Mouse (Mus musculus): Measurements from ENCODE around the gene Riok2. TPM values are rescaled to one million over a fixed set of nuclear protein-coding genes. Genes with fewer than 3 reads are reported as not detected.

Riok2 gene
- polyA plus RNA-seq (2014; fragmentation: Illumina TruSeq; extraction: RNeasy Lipid Tissue Mini Kit (QIAGEN cat#74804); ENCODE audit: low read depth, low replicate concordance): 12.5 TPM

DNA sequence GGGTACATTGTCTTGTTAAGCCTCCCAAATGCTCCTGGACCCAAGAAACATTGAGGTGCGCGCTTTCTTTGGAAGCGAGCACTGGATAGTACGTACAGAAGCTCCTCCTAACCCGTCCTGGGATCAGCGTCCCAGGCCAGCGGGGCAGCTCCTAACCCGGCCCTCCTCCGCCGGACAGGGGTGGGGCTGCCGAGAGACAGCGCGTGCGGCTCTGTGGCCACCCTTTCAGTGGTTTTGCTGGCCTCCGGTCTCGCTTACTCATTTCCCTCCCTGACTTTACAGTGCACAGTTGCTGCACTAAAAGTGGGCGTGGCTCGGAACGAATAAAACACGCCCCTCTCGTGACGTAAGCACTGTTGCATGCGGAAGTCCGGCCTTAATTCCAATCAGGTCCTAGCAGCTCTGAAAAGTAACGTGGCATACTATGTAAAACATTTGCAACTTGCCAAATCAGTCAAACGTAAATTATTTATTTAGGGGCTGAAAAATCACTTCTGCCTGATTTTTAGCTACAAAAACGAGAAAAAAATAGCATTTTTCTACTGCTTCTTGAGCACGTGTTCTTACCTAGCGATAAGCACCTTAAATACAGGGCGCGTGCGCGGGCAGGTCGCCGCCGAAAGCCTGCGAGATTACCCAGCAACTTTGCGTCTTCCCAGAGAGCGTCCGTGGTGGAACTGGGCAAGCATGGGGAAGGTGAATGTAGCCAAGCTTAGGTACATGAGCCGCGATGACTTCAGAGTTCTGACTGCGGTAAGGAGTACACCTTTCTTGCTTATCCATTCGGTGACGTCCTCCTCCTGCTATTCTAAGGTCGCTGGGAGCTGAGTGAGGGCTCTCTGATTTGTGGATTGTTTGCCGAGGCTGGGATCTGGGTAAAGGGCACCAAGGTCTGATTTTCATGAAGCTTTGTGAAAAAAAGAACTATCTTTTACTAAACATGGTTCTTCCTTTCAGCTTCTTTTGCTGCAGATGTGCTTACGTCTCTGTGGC lies at the start of gene Riok2:
TSS of gene Riok2 (plus strand) at position 392 of the 993 bp plus-strand sequence.

DNA sequence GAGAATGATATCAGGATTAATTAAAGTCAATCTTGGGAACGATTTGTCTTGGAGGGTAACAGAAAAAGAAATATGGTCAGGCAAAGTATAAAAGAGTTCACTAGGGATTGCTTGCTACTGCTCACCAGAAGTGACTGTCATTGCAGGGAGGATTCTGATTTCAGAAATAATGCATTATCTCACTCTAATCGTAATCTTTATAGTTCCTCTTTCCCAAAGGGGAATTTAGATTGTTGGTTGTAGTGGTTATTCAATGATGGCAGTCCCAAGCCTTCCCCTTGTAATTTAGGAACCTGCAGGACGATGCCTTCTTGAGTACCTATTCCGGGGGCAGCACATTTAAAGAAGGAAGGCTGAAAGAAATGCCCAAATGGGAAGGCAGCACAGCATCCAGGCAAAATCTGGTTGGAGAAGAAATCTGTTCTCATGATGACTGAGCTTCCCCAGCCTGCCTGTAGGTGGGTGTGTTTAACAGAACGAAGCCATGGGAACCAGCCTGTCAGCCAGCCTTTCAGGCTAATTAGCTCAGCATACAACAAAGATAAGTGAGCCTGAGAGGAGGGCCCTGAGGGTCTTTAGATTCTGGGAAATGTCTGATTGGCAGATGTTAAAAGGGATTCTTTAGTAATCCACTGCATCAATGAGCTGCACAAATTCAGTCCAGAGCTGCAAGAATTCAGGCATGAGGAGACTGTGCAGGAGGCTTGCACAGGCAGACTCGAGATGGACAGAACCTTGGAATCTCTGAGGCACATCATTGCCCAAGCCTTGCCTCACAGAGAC lies 28.3 kb downstream of the Riok2 start, which contains the start of gene Lix1:
TSS of gene Lix1 (plus strand) at position 451 of the 783 bp plus-strand sequence.

Other genes starting within 250 kb of the Riok2 start
- gene Lix1, start 28.4 kb downstream of the Riok2 start, polyA plus RNA-seq (2014; fragmentation: Illumina TruSeq; extraction: RNeasy Lipid Tissue Mini Kit (QIAGEN cat#74804); ENCODE audit: low read depth, low replicate concordance): 3.9 TPM

Data from adipose tissue, adult 10 weeks (tissue).